Mouse (Mus musculus): ENCODE measurements around the gene Cpa1. TPM values are rescaled to one million over a fixed set of nuclear protein-coding genes. Genes with fewer than 3 reads are reported as not detected.

Gene Cpa1
- total and polyA plus RNA-seq, 3 experiments = not detected

GRCm38 (mm10) chr6:30664776-30665175 lies 25.8 kb downstream of the Cpa1 start:
- H3K4me3 ChIP-seq (ENCODE audit: control insufficient read depth in 1 of 2, insufficient read depth in 1 of 2, low read depth in 2 of 2, low read length in 2 of 2) = no peak overlapping the region
- DNase-seq (ENCODE audit: low read depth, low spot score) = no peak
- no peaks in the 10 kb centered on the region; a peak in 1 of 4 replicates for H3K36me3 ChIP-seq (ENCODE audit: control insufficient read depth in 1 of 2, insufficient read depth in 2 of 2, low read length in 2 of 2)
- no peak overlapping the region for H3K9ac ChIP-seq (ENCODE audit: control insufficient read depth, low read depth, low read length, poor library complexity, severe bottlenecking)
- H3K27me3 ChIP-seq (ENCODE audit: control insufficient read depth in 1 of 2, insufficient read depth in 2 of 2, low read length in 2 of 2) = no peaks in the 10 kb centered on the region
- no peaks in the 10 kb centered on the region for H3K9me3 ChIP-seq (replicated peaks; ENCODE audit: insufficient read depth, low read length)
- TF ChIP-seq RCOR1 (IDR thresholded peaks at IDR 0.05; ENCODE audit: low read depth, low read length) = no peak
- no peak for TF ChIP-seq CTCF (IDR thresholded peaks at IDR 0.05 in 2 of 3, conservative IDR thresholded peaks at IDR 0.05 in 1 of 3; ENCODE audit: control insufficient read depth in 1 of 3, insufficient read depth in 1 of 3, low read depth in 2 of 3, low read length in 3 of 3, poor library complexity in 1 of 3, severe bottlenecking in 1 of 3)
- TF ChIP-seq SMC3 (IDR thresholded peaks at IDR 0.05; ENCODE audit: low read depth, low read length) = no peak
- no peak for TF ChIP-seq CHD2 (IDR thresholded peaks at IDR 0.05; ENCODE audit: low read length)
- TF ChIP-seq MYB (IDR thresholded peaks at IDR 0.05; ENCODE audit: low read depth, low read length) = no peak
- no peak for TF ChIP-seq E2F4 (IDR thresholded peaks at IDR 0.05; ENCODE audit: borderline replicate concordance, low read depth, low read length)
- TF ChIP-seq CHD1 (IDR thresholded peaks at IDR 0.05; ENCODE audit: low read depth, low read length) = no peak
- TF ChIP-seq GATA1 (IDR thresholded peaks at IDR 0.05; ENCODE audit: low read depth, low read length) = no peak
- TF ChIP-seq POLR2AphosphoS5 (IDR thresholded peaks at IDR 0.05; ENCODE audit: borderline replicate concordance, low read depth, low read length) = no peak
- no peak for TF ChIP-seq NRF1 (IDR thresholded peaks at IDR 0.05; ENCODE audit: insufficient read depth, low read depth, low read length, poor library complexity, severe bottlenecking)
- TF ChIP-seq USF2 (IDR thresholded peaks at IDR 0.05; ENCODE audit: borderline replicate concordance in 1 of 2, insufficient read depth in 1 of 2, low read depth in 1 of 2, low read length in 2 of 2) = no peak
- TF ChIP-seq TCF12 (IDR thresholded peaks at IDR 0.05; ENCODE audit: low read depth, low read length) = no peak
- TF ChIP-seq MEF2A (IDR thresholded peaks at IDR 0.05; ENCODE audit: extremely low read depth, insufficient replicate concordance, low read depth, low read length, poor library complexity, severe bottlenecking) = no peak
- TF ChIP-seq POLR2A (IDR thresholded peaks at IDR 0.05; ENCODE audit: control insufficient read depth in 1 of 2, insufficient read depth in 1 of 2, low read depth in 1 of 2, low read length in 2 of 2, poor library complexity in 1 of 2) = no peak
- TF ChIP-seq POLR2AphosphoS2 (IDR thresholded peaks at IDR 0.05; ENCODE audit: low read length) = no peak
- no peak for TF ChIP-seq ZC3H11A (IDR thresholded peaks at IDR 0.05; ENCODE audit: low read depth, low read length)
- TF ChIP-seq RAD21 (IDR thresholded peaks at IDR 0.05; ENCODE audit: low read depth, low read length) = no peak
- no peak for TF ChIP-seq KAT2A (conservative IDR thresholded peaks at IDR 0.05; ENCODE audit: low read depth, low read length)
- no peaks in the 10 kb centered on the region for H3K79me2 ChIP-seq (ENCODE audit: control insufficient read depth, insufficient read depth, low read length, poor library complexity)
- H3K4me1 ChIP-seq (ENCODE audit: control insufficient read depth in 1 of 2, insufficient read depth in 2 of 2, low read length in 2 of 2) = no peaks in the 10 kb centered on the region
- H3K27ac ChIP-seq (ENCODE audit: control insufficient read depth, low read depth, low read length) = no peak overlapping the region

- Histone ChIP-seq H3K79me2 (ENCODE audit: control insufficient read depth, insufficient read depth, low read length, poor library complexity) (no peaks in the 10 kb centered on the region), H3K36me3 (ENCODE audit: control insufficient read depth in 1 of 2, insufficient read depth in 2 of 2, low read length in 2 of 2) (no peaks in the 10 kb centered on the region; a peak in 1 of 4 replicates), H3K9me3 (replicated peaks; ENCODE audit: insufficient read depth, low read length) (no peaks in the 10 kb centered on the region), H3K27me3 (ENCODE audit: control insufficient read depth in 1 of 2, insufficient read depth in 2 of 2, low read length in 2 of 2) (no peaks in the 10 kb centered on the region), H3K9ac (ENCODE audit: control insufficient read depth, low read depth, low read length, poor library complexity, severe bottlenecking) (no peak overlapping the region), H3K27ac (ENCODE audit: control insufficient read depth, low read depth, low read length) (no peak overlapping the region), H3K4me1 (ENCODE audit: control insufficient read depth in 1 of 2, insufficient read depth in 2 of 2, low read length in 2 of 2) (no peaks in the 10 kb centered on the region), H3K4me3 (ENCODE audit: control insufficient read depth in 1 of 2, insufficient read depth in 1 of 2, low read depth in 2 of 2, low read length in 2 of 2) (no peak overlapping the region)
- TF ChIP-seq POLR2AphosphoS2 (IDR thresholded peaks at IDR 0.05; ENCODE audit: low read length) (no peak), SIN3A (IDR thresholded peaks at IDR 0.05; ENCODE audit: low read length) (no peak), E2F4 (IDR thresholded peaks at IDR 0.05; ENCODE audit: borderline replicate concordance, low read depth, low read length) (no peak), ZKSCAN1 (IDR thresholded peaks at IDR 0.05; ENCODE audit: low read depth, low read length) (no peak), UBTF (IDR thresholded peaks at IDR 0.05; ENCODE audit: borderline replicate concordance, insufficient read depth, low read depth, low read length) (no peak), MYB (IDR thresholded peaks at IDR 0.05; ENCODE audit: low read depth, low read length) (no peak), ELF1 (IDR thresholded peaks at IDR 0.05; ENCODE audit: low read depth, low read length) (no peak), JUND (IDR thresholded peaks at IDR 0.05; ENCODE audit: low read depth, low read length) (no peak)
- no peak for DNase-seq (ENCODE audit: low read depth, low spot score)
These were observed 26.3 kb downstream of the Cpa1 start for GRCm38 (mm10) chr6:30665296-30665695.
